Mouse (Mus musculus) fat pad, adult 2 months (tissue): ENCODE results near the gene Myo10.

Experiments used
- DNase-seq: peaks from one replicate; pipeline ENCODE4 v3.0.0-alpha.2; 2011; ENCODE audit warnings: low read depth, low spot score; ENCODE audit errors: extremely low read depth

Gene Myo10

DNA sequence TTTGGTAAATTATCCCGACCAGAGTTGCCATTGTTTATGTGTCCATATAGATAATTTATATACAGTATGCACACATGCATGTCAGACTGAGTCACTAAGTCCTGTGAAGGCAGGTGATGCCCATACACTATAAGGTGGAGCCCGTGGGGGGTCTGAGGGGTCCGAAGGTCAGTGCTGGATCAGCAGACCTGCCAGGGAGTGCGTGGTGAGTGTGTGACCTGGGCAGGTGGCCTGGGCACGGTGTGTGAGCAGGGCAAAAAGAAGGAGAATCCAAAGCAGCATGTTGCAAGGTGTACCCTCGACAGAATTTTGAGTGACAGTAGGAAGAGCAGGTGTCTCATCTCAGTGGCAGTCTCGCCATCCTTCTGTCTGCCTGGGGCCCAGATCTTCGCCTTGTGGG, 67.2 kb downstream of the Myo10 start:
- no peak for DNase-seq

DNA sequence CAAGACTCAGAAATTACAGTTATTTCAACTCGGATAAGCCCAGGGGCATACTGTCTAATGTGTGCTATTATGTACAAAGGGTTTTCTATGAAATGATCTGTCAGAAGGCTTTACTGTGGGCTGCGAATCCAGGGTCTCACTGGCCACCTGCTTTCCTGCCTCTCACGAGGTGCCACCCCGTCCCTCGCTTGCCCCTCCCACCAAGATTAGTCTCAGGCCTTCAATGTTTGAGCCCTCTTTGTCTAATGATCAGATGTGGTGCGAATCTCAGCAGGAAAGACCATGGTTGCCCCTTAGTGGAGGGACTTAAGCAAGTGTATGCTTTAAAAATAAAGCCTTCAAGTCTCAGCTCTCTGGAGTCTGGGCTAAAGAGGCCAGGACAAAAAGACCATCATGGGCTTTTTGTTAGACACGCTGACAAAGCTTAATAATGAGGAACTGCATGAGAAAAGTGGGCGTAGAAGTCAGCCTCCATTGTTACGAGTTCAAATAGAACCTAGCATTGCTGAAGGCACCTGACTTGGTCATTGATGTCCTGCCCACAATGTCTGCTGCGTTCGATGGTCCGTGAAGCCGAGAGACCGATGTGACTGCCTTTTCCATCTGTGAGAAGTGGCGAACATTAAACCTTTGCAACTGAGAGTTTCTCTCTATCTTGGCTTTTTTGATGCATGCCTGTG, 67.9 kb downstream of the Myo10 start:
- no peak for DNase-seq

DNA sequence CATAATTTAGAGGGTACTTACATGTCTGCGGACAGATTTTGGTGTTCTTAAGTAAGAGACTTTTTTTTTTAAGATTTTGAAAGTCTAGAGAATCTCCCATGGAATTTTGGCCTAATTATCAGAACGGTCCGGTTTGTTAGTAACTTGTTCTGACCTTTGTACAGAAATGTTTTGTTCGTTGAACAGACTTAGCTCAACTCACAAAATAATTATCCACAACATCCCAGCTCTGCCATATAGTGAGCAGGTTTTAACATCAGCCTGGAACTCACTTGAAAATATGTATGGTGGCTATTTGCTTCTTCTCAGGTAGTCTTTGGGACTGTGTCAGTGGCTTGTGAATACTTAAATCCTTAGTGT, 68.4 kb downstream of the Myo10 start:
- DNase-seq = no peak

GRCm38 (mm10) chr15:25692254-25692950, 70.1 kb downstream of the Myo10 start:
- no peak for DNase-seq

DNA sequence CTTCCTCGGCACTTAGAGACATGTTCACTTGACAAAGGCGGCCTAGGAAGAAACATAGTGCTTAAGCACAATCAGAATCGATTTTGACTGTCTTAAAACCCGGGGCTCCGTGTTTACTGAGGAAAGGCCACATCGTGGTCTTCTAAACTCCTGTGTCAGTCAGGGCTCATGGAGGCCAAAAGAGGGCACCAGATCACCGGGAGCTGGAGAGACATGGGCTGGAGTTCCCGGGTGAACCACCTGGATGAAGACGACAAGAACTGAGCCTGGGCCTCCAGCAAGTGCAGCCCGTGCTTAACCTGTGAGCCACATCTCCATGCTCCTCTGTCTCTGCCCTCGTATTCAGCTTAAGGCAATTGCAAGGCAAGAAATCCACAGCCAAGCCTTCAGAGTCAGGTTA, 71.4 kb downstream of the Myo10 start:
- DNase-seq = no peak

- no peak for DNase-seq
Observed at GRCm38 (mm10) chr15:25694749-25695148, 72.4 kb downstream of the Myo10 start.

DNA sequence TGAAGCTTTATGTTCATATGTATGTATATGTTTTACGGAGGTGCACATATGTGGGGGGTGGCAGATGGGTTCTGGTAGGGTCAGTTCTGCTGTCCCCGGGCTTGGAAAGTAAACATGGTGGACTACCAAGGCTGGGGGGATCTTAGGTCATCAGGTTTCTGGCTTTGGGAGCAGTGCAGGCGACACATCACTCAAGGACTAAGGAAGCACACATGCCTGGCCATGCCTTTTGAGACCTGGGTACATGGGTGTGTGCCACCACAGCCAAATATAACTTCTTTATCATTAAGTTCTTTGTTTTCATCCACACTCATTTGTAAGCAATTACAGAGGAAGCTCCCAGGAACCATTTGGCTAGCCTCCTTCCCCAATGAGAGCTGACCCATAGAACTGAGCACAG, 72.9 kb downstream of the Myo10 start:
- DNase-seq = no peak

- DNase-seq = no peak
Observed at GRCm38 (mm10) chr15:25695883-25696282, 73.6 kb downstream of the Myo10 start.

DNA sequence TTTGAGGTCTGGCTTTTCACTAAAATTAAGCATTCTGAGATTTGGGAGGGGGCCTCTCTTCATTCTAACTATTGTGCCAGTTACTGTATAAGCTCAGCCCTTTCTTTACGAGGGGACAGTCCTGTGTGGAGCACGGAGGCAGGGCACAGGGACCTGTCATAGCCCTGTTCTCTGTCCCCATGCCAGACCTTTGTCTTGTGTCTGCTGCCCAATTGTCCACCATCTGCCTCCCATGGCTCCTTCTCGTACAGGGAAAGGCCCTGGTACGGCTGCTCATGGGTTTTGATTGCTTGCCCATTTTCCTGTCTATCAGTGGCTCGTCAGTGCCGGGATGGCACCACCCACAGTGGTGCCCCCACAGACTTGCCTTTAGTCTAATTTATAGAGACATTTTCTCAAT, 74.3 kb downstream of the Myo10 start:
- DNase-seq = no peak

- DNase-seq = no peak
Observed at GRCm38 (mm10) chr15:25699032-25699557, 76.8 kb downstream of the Myo10 start.

GRCm38 (mm10) chr15:25702602-25703001, 80.3 kb downstream of the Myo10 start:
- no peak for DNase-seq

DNA sequence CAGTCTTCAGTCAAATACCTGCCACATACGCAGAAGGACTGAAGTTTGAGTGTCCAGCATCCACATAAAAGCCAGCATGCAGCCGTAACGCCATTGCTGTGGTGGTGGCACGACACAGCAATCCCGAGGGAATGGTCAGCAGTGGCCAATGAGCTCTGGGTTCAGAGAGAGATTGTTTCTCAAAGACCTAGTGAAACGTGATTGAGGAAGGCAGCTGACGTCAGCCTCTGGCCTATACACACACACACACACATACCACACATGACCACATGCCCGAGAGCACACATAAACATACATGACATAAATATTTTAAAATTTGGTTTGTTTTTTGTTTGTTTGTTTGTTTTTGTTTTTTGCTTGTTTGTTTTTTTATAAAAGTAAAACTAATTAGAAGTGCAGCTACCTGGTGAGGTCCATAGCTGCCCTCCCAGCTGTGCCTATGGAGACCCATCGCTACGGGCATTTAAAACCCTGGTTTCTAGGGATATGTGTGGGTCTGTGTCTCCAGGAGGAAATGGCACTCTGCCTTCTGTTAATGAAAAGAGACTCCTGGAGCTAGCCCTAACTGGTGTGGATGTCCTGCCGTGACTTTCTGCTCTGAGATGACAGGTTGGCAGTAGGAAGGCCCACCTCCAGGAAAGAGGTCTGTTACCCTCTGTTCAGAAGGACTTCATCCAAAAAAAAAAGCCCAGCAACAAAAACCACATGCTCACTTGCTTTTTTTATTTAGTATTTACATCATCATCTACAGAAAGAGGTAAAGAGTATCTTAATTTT, 82.7 kb downstream of the Myo10 start:
- no peak for DNase-seq

GRCm38 (mm10) chr15:25706874-25707554, 84.7 kb downstream of the Myo10 start:
- no peak for DNase-seq

- DNase-seq = no peak
Observed at GRCm38 (mm10) chr15:25707891-25708290, 85.6 kb downstream of the Myo10 start.

DNA sequence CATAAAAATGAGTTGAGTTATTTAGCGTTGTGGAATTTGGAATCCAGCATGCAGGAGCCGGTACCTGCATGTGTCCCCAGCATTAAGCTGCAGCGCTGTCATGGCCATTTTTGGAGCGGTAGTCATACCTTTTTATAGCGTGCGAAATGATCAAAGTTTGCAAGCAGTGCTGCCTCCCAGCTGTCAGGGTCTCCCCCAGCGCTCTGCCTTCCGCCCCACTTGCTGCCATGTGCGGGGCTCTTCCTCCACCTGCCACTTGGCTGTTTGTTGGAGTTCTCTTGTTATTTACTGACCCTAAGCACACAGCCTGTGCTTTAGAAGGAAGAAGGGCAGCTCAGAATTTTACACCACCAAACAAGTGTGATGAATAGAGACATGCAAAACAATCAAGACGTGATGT, 88.6 kb downstream of the Myo10 start:
- no peak for DNase-seq

- DNase-seq = no peak
Observed at GRCm38 (mm10) chr15:25712877-25713276, 90.6 kb downstream of the Myo10 start.

GRCm38 (mm10) chr15:25713587-25714361, 91.4 kb downstream of the Myo10 start:
- DNase-seq = no peak

DNA sequence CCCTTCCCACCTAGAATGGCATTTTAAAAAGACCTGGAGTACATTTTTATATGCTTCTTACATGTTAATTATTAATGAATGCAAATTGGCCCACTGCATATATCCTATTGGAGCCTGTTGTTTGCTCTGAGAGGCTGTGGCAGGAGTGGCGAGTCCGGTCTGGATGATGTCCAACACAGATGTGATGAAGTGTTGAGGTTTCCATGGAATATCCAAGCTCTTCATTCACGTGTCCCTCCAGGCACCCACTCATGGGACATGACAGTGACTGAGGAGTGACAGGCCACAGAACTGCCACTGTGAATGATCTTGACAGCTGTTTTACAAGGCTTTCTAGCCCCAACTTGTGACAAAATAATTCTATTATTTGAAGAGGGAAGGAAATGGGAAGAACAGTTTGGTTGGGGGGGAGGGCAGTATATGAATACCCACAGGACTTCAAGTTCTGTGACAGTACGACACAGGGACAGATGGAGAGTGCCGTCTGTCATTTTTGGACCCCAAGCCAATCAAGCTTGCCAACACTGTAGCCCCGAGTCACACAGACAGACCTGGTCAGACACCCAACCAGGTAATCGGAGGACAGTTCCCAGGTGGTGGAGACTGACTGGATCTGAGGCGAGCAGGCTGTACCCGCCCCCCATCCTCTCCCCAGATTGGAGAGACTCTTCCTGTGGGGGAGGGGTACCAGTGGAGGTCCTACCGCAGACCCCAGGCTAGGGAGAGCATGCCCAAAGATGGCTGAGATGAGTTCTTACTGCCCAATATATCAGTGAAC, 93.1 kb downstream of the Myo10 start:
- DNase-seq = no peak

- no peak for DNase-seq
Observed at GRCm38 (mm10) chr15:25715996-25716395, 93.7 kb downstream of the Myo10 start.

- DNase-seq = no peak
Observed at GRCm38 (mm10) chr15:25717006-25717405, 94.7 kb downstream of the Myo10 start.
